Mouse (Mus musculus) heart, postnatal 4 days (tissue): ENCODE results near the gene Myo3a. TPM values are rescaled to one million over a fixed set of nuclear protein-coding genes. Genes with fewer than 3 reads are reported as not detected.

Experiments used
- DNase-seq: peaks from one replicate; pipeline ENCODE4 v3.0.0; 2021
- microRNA-seq, 2 experiments: library from miRNA; unstranded; fragments of <30 nt; microRNA quantifications; one replicate each; pipeline ENCODE4 v1.2.0; 2021 to 2022
- total RNA-seq, 2 experiments: library from RNA; stranded (reverse); gene quantifications; 2 replicates each; pipeline ENCODE4 v1.2.3; 2021

The Myo3a gene
- total RNA-seq, 2 experiments from 2014 or later, result not detected

GRCm38 (mm10) chr2:22620978-22621827 lies 393.9 kb downstream of the Myo3a start:
- DNase-seq, result no peak

- DNase-seq, result peak; percentile 54
Observed at GRCm38 (mm10) chr2:22621828-22622731, 394.8 kb downstream of the Myo3a start, which contains the start of gene Gad2. Gad2 (plus strand) TSS chr2:22622205.

GRCm38 (mm10) chr2:22623111-22624070 lies 396.1 kb downstream of the Myo3a start:
- DNase-seq, result peak; percentile 5

- DNase-seq, result no peak
Observed at GRCm38 (mm10) chr2:22624188-22624975, 397.1 kb downstream of the Myo3a start.

- no peak for DNase-seq
Observed at GRCm38 (mm10) chr2:22625096-22625960, 398.0 kb downstream of the Myo3a start.

GRCm38 (mm10) chr2:22627147-22627666 lies 399.9 kb downstream of the Myo3a start:
- DNase-seq, result no peak

GRCm38 (mm10) chr2:22627819-22628432 lies 400.6 kb downstream of the Myo3a start:
- DNase-seq, result no peak

- peak; percentile 19 for DNase-seq
Observed at GRCm38 (mm10) chr2:22634766-22635165, 407.5 kb downstream of the Myo3a start.

GRCm38 (mm10) chr2:22646134-22646533 lies 418.8 kb downstream of the Myo3a start:
- no peak for DNase-seq

GRCm38 (mm10) chr2:22648394-22648793 lies 421.1 kb downstream of the Myo3a start:
- peak; percentile 8 for DNase-seq

- DNase-seq, result no peak
Observed at GRCm38 (mm10) chr2:22651826-22652225, 424.5 kb downstream of the Myo3a start.

- no peak for DNase-seq
Observed at GRCm38 (mm10) chr2:22663731-22664130, 436.4 kb downstream of the Myo3a start.

Small RNAs within 50 kb of the gene (microRNA-seq; reads per million reads assigned to microRNA genes)
- gene Gm23636 (0 reads per million in 2 experiments), gene Mir3967 (0 reads per million in 2 experiments)
